Mouse (Mus musculus): ENCODE measurements around the gene Nhsl2.

Nhsl2 gene

DNA sequence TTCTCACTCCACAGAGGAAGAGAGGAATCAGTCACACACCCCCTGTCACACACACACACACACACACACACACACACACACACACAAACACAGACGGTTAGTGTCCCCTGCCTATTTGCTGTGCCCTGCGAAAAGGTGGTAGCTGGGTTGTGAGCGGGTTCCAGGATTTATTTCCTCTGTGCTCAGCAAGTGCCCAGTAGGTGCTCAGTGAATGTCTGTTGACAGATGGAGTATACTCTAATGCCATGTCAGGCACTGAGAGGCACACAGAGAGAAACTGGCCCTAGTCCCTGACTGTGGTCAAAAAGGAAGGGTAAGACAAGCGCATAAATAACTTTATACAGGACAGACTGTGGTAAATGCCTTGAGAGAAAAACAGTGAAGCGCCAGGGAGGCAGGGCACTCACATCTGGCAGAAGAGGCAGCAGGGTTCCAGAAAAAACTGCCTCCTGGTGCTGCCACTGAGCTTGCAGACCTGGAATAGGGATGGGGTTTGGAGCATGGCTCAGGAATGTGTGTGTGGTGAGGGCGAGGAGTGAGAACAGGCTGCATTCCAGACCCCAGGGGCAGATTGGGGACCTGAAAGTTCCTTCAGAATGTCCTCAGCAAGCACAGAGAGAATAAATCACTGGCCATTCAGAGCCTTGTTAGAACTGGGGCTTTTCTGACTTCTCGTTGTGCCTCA lies 52.8 kb downstream of the Nhsl2 start:
- in situ Hi-C loops (cut with MseI, MboI), result no loop called here

- in situ Hi-C loops (cut with MseI, MboI), result no loop called here
These were observed 53.4 kb downstream of the Nhsl2 start for GRCm38 (mm10) chrX:101902597-101902996.

DNA sequence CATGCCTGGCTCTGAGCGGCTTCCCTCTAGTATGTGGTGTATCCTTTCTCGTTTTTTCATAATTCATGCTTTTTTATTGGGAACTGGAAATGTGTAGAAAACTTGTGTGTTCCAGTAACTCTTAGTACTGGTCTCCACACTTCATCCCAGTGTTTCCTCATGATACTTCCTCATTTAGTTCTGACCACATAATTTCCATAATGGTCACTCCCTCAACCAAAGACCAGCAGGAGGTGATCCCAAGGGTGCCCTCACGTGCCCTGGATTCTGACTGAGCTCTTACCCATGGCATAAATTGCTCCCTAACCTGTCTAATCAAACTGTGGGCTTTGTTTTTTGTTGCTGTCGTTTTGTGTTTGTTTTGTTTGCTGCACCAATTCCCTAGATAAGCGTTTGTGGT lies 58.1 kb downstream of the Nhsl2 start:
- in situ Hi-C loops (cut with MseI, MboI), result no loop called here

GRCm38 (mm10) chrX:101929131-101929530 lies 79.9 kb downstream of the Nhsl2 start:
- in situ Hi-C loops (cut with MseI, MboI), result no loop called here

GRCm38 (mm10) chrX:101930301-101930700 lies 81.1 kb downstream of the Nhsl2 start:
- in situ Hi-C loops (cut with MseI, MboI), result loop anchor here in 1 of 2 experiments (10.0 kb wide), 1 partner anchor 116 kb away; no protein-coding TSS in a partner anchor

GRCm38 (mm10) chrX:101931016-101931415 lies 81.8 kb downstream of the Nhsl2 start:
- in situ Hi-C loops (cut with MseI, MboI), result loop anchor here in 1 of 2 experiments (10.0 kb wide), 1 partner anchor 116 kb away; no protein-coding TSS in a partner anchor

GRCm38 (mm10) chrX:101932244-101932643 lies 83.1 kb downstream of the Nhsl2 start:
- in situ Hi-C loops (cut with MseI, MboI), result loop anchor here in 1 of 2 experiments (10.0 kb wide), 1 partner anchor 117 kb away; no protein-coding TSS in a partner anchor

DNA sequence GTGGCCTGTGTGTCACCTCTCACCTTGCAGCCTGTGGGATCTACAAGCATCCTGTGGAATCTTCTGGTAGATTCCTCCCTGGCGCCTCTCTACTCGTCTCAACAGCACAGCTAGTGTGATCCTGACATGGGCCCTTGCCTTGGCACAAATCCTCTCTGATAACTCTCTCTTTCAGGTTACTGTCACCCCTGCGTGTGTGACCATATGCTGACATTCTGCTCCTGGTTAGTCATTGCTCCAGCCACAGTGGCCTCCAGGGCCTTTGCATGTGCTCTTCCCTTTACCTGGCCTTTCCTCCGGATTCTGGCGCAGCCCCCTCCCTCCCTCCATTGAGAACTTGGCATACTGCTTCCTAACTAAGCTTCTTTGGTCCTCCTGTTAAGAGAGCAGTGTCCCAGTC lies 84.2 kb downstream of the Nhsl2 start:
- in situ Hi-C loops (cut with MseI, MboI), result loop anchor here in 1 of 2 experiments (10.0 kb wide), 1 partner anchor 119 kb away; no protein-coding TSS in a partner anchor

GRCm38 (mm10) chrX:101935291-101935840 lies 86.2 kb downstream of the Nhsl2 start:
- in situ Hi-C loops (cut with MseI, MboI), result loop anchor here in 1 of 2 experiments (10.0 kb wide), 1 partner anchor 121 kb away; no protein-coding TSS in a partner anchor

GRCm38 (mm10) chrX:101939486-101939885 lies 90.3 kb downstream of the Nhsl2 start:
- in situ Hi-C loops (cut with MseI, MboI), result loop anchor here in 1 of 2 experiments (10.0 kb wide), 1 partner anchor 125 kb away; no protein-coding TSS in a partner anchor

DNA sequence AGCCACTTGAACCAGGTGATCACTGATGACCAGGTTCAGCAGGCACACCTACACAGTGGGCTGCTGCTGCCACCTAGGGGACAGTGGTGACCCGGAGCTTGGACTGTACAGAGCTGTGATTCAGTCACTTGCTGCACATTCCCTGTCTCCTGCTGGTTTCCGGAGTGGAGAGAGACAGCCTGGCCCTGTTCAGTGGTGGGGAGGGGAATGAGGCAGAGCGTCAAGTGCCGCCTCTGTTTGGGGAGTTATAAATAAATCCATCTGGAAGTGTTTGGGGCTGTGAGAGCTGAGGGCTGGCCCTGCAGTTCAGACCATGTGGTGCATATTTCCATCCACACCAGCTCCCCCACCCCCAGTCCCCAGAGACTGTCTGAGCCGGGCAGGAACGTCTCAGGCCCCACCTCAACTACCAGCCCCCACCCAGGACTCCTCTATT lies 93.3 kb downstream of the Nhsl2 start:
- in situ Hi-C loops (cut with MseI, MboI), result no loop called here

DNA sequence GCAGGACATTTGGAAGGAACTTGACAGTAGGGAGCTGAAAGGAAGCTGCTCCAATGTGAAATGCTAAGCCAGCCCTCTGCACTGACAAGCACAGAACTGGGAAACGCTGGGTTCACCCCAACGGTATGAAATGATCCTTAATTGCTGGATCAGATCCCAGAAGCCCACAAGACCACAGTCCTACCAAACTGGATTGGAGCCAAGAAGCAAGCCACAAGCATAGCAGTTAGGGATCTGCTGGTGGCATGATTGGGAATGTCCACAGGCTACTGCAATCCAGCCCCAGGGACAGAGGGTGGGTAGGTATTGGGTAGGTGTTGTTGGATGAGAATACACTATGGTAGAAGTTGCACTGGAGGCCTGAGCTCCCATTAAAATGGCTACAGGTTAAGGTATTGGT lies 94.6 kb downstream of the Nhsl2 start:
- in situ Hi-C loops (cut with MseI, MboI), result no loop called here

DNA sequence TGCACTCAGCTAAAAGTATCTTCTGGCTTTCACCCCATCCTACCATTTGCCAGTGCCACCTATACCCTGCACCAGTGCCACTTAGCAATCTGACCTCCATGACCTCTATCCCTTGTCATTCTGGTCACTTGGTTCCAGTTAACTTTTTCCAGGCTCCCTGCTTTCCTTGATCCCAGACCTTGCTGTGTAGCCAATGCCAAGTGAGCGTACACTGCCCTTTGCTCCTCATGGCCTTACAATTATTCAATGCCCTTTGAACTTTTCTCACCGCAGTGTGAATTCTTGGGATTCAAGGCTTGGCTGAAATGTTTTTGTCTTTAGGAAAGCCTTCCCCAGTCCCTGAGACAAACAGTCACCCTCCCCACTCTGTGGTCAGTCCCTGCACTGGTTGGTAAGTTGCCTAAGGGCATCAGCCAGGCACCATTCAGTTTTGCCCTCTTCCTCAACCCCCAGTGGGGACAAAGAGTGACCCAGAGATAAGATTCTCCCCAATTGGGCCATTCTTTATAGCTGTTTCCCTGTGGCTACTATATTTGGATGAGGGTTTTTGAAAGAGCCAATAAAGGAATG lies 95.7 kb downstream of the Nhsl2 start:
- in situ Hi-C loops (cut with MseI, MboI), result no loop called here

- in situ Hi-C loops (cut with MseI, MboI), result loop anchor here (10.0 kb wide), 1 partner anchor 112 kb away; no protein-coding TSS in a partner anchor
These were observed 103.3 kb downstream of the Nhsl2 start for GRCm38 (mm10) chrX:101952436-101952835.

DNA sequence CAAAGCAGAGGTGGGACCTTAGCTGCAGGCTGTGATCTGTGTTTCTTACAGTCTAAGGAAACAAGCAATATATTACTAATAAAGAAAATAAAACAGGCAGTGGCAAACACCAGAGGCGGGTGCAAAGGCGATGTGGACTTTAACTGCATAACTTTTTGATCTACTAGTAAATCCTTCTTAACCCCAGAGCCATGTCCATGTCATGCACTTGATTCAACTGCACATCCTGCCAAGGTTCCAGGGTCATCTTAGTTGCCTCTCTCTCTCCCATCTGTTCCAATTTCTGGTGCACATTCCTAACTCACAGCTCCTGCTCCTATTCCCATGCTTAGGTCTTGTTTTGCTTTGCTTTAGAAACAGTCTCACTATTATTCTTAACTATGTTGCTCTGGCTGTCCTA lies 104.1 kb downstream of the Nhsl2 start:
- in situ Hi-C loops (cut with MseI, MboI), result loop anchor here (10.0 kb wide), 1 partner anchor 112 kb away; no protein-coding TSS in a partner anchor

- in situ Hi-C loops (cut with MseI, MboI), result loop anchor here (10.0 kb wide), 1 partner anchor 111 kb away; no protein-coding TSS in a partner anchor
These were observed 104.8 kb downstream of the Nhsl2 start for GRCm38 (mm10) chrX:101953787-101954491.

- in situ Hi-C loops (cut with MseI, MboI), result loop anchor here (10.0 kb wide), 1 partner anchor 110 kb away; no protein-coding TSS in a partner anchor
These were observed 105.3 kb downstream of the Nhsl2 start for GRCm38 (mm10) chrX:101954492-101954851.

DNA sequence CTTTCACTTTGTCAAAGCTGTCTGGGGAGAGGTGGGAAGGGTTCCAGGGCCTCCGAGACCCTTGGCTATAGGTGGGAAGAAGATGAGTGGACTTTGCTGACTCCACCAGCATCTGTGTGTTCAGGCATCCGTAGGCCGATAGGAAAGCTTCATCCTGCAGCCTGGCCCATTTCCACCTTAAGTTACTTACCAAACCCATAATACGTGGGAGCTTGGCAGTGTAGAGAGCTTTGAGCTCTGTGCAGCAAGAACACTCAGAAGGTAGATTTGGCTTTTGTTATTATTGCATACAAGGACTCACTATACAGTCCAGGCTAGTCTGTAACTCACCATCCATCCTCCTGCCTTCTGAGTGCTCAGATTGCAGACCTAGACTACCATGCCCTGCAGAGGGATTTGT lies 112.7 kb downstream of the Nhsl2 start:
- in situ Hi-C loops (cut with MseI, MboI), result no loop called here

GRCm38 (mm10) chrX:101963711-101964110 lies 114.5 kb downstream of the Nhsl2 start:
- in situ Hi-C loops (cut with MseI, MboI), result no loop called here

DNA sequence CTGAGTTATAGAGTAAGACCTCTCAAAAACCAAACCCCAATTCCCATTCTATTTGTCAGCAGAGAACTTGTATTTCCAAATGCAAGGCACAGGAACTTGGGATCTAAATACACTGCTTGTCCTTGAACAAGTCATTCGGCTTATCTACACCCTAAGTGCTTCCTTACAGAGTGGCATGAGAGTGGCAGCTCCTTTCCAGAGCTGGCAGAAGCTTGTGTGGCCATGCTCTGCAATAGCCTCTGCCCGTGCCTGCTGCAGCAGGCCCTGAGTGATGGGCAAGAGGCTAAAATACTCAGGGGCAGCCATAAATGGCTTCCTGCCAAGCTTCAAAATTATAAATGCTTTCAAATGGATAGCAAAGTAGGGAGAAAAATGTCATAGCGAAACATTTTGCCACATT lies 123.8 kb downstream of the Nhsl2 start:
- in situ Hi-C loops (cut with MseI, MboI), result no loop called here

DNA sequence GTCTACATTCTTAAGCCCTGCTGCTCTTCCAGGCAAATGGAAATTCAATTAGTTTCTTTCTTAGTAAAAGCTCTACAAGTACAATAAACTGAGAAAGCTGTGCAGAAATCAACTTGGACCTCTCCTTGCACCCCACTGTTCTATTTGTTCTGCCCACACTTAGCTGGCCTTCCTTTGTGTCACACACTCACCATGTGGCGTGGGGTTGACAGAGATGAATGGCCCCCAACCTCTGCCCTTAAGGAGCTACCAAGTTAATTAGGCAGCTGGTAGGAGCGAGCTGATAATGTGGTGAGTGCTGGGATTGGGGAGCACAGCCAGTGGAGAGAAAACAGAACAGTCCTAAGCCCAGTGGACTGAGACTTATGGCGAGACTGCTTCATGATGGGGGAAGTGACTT lies 127.7 kb downstream of the Nhsl2 start:
- in situ Hi-C loops (cut with MseI, MboI), result no loop called here

- in situ Hi-C loops (cut with MseI, MboI), result no loop called here
These were observed 129.7 kb downstream of the Nhsl2 start for GRCm38 (mm10) chrX:101978861-101979260.
